Mouse (Mus musculus) frontal cortex, postnatal 36 days (tissue): ENCODE results near the gene Def6.

Experiments used
- DNase-seq, 2 experiments: peaks; one replicate each; pipeline ENCODE4 v3.0.0; 2022; ENCODE audit warnings: low spot score in 2 of 2

The Def6 gene

DNA sequence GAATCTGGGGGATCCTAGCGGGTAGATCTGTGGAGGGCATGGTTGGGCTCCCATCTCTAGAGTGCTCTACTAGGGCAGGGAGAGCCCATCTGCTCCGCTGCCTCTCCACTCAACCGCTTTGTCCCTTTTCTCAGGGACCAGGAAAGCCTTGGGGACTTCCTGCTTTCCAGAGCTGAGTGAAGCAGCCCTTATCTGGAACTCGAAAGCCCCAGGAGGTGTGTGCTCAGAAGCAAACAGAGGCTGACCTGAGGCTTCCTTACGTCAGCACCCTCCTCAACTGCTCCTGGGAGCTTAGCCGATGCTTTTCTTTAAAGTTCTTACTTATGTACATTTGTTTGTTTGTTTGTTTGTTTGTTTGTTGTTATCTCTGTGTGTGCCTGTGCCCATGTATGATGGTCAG lies 65.3 kb downstream of the Def6 start:
- DNase-seq = no peak

DNA sequence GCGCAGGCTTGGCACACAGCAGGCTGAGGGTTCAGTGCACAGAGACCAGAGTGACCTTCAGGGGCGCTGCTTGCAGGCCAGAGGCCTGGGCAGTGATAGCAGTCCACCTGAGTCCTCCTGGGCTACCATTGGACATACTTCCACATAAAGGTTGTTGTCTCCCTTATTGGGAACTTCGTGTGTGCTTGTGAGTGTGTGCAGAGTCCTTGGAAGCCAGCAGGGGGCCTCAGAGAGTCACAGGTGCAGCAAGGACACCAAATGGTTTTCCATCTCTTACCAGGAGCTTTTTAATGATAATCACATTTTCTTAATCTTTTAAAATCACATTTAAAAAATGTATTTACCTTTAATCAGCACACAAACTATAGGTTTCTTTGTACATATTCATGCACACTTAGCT lies 67.2 kb downstream of the Def6 start:
- DNase-seq = no peak

- no peak for DNase-seq
These were observed 69.6 kb downstream of the Def6 start for GRCm38 (mm10) chr17:28277226-28277625.

GRCm38 (mm10) chr17:28277721-28278120 lies 70.1 kb downstream of the Def6 start:
- no peak for DNase-seq

DNA sequence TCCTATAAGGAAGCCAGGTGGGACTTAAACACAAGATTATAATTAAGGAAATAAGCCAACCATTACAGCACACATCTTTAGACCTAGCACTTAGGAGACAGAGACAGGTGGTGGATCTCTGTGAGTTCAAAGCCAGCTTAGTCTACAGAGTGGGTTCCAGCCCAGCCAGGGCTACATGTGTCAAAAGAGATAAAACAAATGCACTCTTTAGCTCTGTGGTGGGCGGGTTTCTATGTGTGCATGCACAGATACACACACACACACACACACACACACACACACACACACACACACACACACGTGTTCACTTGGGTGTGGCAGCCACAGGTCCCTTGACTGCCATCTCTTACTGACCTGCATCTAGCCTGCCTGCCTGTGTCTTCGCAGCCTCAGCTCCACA lies 70.6 kb downstream of the Def6 start:
- no peak for DNase-seq
